Mouse (Mus musculus) liver, adult 2 months (tissue): ENCODE results near the gene Gskip.

Experiments
- CTCF ChIP-seq: fragments of 200-500 bp; IDR thresholded peaks from 2 replicates; pipeline ENCODE4 v1.5.1; 2011; ENCODE audit warnings: low read depth, low read length, control low read depth
- POLR2A ChIP-seq: fragments of 200-500 bp; IDR thresholded peaks from 2 replicates; pipeline ENCODE4 v1.6.1; 2011; ENCODE audit warnings: low read length, control low read depth; ENCODE audit not compliant: insufficient read depth; ENCODE audit errors: extremely low read depth

DNA sequence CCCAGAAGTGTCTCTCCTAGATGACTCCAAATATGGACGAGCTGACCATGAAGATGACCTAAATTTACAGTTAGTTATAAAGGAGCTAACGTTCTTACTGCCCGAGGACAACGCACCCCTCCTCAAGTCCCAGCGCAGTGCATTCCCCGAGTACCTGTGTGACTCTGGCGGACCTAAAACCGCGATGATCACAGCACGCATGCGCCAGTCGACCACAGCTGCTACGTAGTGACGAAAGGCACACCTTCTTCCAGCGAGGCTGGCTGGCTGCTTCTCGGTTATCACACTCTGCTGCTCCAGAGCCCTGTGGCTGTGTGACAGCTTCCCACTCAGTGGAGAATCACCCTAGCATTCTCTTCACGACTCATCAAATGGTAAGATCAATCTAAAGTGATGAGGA is 34.0 kb downstream of the Gskip start:
- TF ChIP-seq CTCF: no peak
- TF ChIP-seq POLR2A: no peak
